Mouse (Mus musculus) heart, adult 2 months (tissue): Measurements from ENCODE around the gene Ssh2.

Source experiments
- CTCF ChIP-seq: fragments of 200-600 bp; IDR thresholded peaks from 2 replicates; pipeline ENCODE4 v1.8.1; 2022; ENCODE audit warnings: antibody characterized with exemption, mild to moderate bottlenecking, moderate library complexity
- EP300 ChIP-seq: fragments of 200-500 bp; IDR thresholded peaks from 2 replicates; pipeline ENCODE4 v1.6.1; 2011; ENCODE audit warnings: low read depth, low read length, control low read depth; ENCODE audit not compliant: insufficient read depth

DNA sequence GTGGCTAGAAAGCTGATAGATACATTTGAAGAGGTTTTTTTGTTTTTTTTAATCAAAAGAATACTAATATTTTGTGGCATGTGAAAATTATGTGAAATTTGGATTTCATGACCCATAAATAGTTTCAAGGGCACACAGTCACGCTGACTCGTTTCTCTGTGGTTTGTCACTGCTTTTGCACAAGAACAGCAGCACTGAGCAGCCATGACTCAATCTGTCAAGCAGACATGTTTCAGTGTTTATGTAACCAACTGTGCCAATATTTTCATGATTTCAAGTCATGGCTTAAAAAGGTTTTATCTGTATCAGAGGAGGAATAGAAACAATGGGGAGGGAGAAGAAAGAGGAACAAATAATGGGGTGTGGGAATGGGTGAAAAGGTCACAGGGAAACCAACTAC, 31.2 kb upstream of the Ssh2 start:
- TF ChIP-seq EP300 (no peak), CTCF (no peak)
